Mouse (Mus musculus): Measurements from ENCODE around the gene Slc35a3. TPM values are rescaled to one million over a fixed set of nuclear protein-coding genes. Genes with fewer than 3 reads are reported as not detected.

The Slc35a3 gene
- polyA plus RNA-seq, 1 experiment from 2014 or later, result 13.8 TPM

DNA sequence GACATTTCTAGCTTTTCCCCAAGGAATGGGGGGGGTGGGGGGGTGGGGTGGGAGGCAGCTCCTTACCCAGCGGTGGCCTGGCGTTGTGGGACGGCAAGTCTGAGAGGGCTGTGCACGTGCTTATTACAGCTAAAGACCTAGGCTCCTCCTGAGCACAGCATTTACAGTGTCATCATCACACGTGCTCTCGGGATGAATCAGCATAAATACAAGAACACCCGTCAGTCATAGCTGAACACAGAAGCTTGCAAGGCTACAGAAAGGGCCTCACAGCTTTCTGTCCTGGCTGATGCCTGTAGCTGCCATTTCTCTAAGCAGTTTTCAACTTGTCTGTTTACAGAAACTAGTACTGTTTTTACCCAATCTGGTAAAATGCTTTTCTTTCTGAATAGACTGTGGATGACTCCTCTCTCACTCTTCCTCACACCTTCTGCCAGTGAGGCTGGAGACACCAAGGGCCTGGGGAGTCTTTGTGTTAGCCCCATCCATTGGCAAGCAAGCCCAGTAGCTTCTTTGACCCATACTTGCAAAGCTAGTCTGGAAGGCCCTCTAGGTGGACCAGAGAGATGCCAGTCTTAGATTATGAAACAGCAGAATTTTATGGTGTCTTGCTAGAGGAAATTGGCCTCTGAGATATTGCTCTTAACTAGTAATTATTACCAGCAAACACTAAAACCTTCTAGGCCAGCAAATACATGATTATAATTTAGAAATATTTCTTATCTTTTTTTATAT, 91.8 kb downstream of the Slc35a3 start:
- H3K27ac ChIP-seq (replicated peaks in 1 of 2; ENCODE audit: control insufficient read depth in 1 of 2, insufficient read depth in 1 of 2, low read depth in 2 of 2, low read length in 2 of 2), result no peak overlapping the region
- no peak overlapping the region for H3K4me3 ChIP-seq (ENCODE audit: control insufficient read depth in 1 of 2, insufficient read depth in 1 of 2, low read depth in 1 of 2, low read length in 2 of 2)
- no peak overlapping the region for H3K9ac ChIP-seq (ENCODE audit: low read length)
- H3K4me2 ChIP-seq (ENCODE audit: low read length), result no peak overlapping the region
- no peaks in the 10 kb centered on the region for H3K9me3 ChIP-seq (ENCODE audit: control insufficient read depth, low read length)
- peaks cover 59% of the 10 kb centered on the region for H3K36me3 ChIP-seq (ENCODE audit: control insufficient read depth, insufficient read depth, low read length)
- WGBS, result 87% methylated on average over 7 of the region's 7 CpGs
- H3K4me1 ChIP-seq (ENCODE audit: control insufficient read depth in 2 of 2, insufficient read depth in 2 of 2, low read length in 2 of 2), result no peaks in the 10 kb centered on the region
- H3K27me3 ChIP-seq (ENCODE audit: control insufficient read depth, insufficient read depth, low read length), result no peaks in the 10 kb centered on the region
- ATAC-seq (ENCODE audit: insufficient number of reproducible peaks, insufficient read depth, low FRiP score, low read depth), result no peak

Other genes with a start within 250 kb of the Slc35a3 start
- gene Rtca, start 204.6 kb downstream of the Slc35a3 start, polyA plus RNA-seq (2014; fragmentation: Nextera tagmentation; extraction: Ambion mirVana), result 52.2 and 54.5 TPM in 2 replicates
- gene Dbt, start 199.8 kb downstream of the Slc35a3 start, polyA plus RNA-seq (2014; fragmentation: Nextera tagmentation; extraction: Ambion mirVana), result 22.4 and 23.7 TPM in 2 replicates
- 44.7 and 47.8 TPM in 2 replicates for gene Lrrc39, start 149.9 kb downstream of the Slc35a3 start, polyA plus RNA-seq (2014; fragmentation: Nextera tagmentation; extraction: Ambion mirVana)
- 13.5 and 14.7 TPM in 2 replicates for gene Sass6, start 117.8 kb downstream of the Slc35a3 start, polyA plus RNA-seq (2014; fragmentation: Nextera tagmentation; extraction: Ambion mirVana)
- 18.7 and 22.3 TPM in 2 replicates for gene Trmt13, start 98.2 kb downstream of the Slc35a3 start, polyA plus RNA-seq (2014; fragmentation: Nextera tagmentation; extraction: Ambion mirVana)
- 61.6 and 62.2 TPM in 2 replicates for gene Mfsd14a, start 50.2 kb downstream of the Slc35a3 start, polyA plus RNA-seq (2014; fragmentation: Nextera tagmentation; extraction: Ambion mirVana)
- not detected in 2 replicates for gene Gm43191, start 31.6 kb downstream of the Slc35a3 start, polyA plus RNA-seq (2014; fragmentation: Nextera tagmentation; extraction: Ambion mirVana)
- gene Agl, start 95.3 kb upstream of the Slc35a3 start, polyA plus RNA-seq (2014; fragmentation: Nextera tagmentation; extraction: Ambion mirVana), result 121 and 135 TPM in 2 replicates
- 20.7 and 24.7 TPM in 2 replicates for gene Frrs1, start 146.6 kb upstream of the Slc35a3 start, polyA plus RNA-seq (2014; fragmentation: Nextera tagmentation; extraction: Ambion mirVana)

Measured in heart, embryonic 14.5 days (tissue).